Mouse (Mus musculus): Measurements from ENCODE around the gene Spns2. TPM values are rescaled to one million over a fixed set of nuclear protein-coding genes. Genes with fewer than 3 reads are reported as not detected.

Gene Spns2
- polyA plus RNA-seq, 2 experiments = 3.8 to 8.6 TPM

DNA sequence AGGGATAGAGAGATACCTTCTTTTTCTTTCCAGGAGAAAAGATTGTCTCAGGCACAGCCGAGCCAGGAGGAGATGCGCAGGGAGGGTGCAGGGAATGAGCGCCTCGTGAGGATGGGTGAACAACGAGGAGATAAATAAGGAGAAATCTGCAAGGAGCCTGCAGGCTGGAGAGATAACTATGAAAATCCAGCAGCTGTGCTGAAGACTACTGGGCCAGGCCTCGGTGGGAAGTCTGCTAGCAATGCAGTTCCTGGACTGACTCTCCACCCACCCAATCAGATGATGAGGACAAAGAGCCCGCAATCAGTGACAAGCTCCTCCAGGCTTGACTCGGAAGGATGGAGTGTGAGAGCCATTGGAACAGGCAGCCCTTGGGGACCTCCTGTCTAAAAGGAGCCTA, 12.5 kb upstream of the Spns2 start:
- WGBS (ENCODE audit: insufficient replicate concordance) = 44% methylated on average over 8 of the region's 8 CpGs
- no peaks in the 10 kb centered on the region for H3K27me3 ChIP-seq (ENCODE audit: control insufficient read depth, insufficient read depth, low read length)
- H3K36me3 ChIP-seq (replicated peaks; ENCODE audit: control insufficient read depth, insufficient read depth, low read depth) = no peaks in the 10 kb centered on the region
- no peak overlapping the region for H3K9ac ChIP-seq (replicated peaks)
- no peaks in the 10 kb centered on the region for H3K9me3 ChIP-seq (ENCODE audit: control insufficient read depth, low read length)
- DNase-seq (ENCODE audit: low read depth in 3 of 3, low spot score in 3 of 3) = no peak
- H3K4me2 ChIP-seq (ENCODE audit: low read depth) = no peak overlapping the region
- TF ChIP-seq EP300 (IDR thresholded peaks at IDR 0.05; ENCODE audit: low read depth) (no peak), CTCF (IDR thresholded peaks at IDR 0.05; ENCODE audit: low read depth) (no peak)
- no peak overlapping the region for H3K27ac ChIP-seq
- H3K4me3 ChIP-seq (ENCODE audit: insufficient read depth in 1 of 2, low read depth in 2 of 2, low read length in 2 of 2) = no peak overlapping the region
- no peak for ATAC-seq (ENCODE audit: insufficient read depth)
- no peaks in the 10 kb centered on the region for H3K4me1 ChIP-seq (replicated peaks; ENCODE audit: control insufficient read depth in 2 of 2, insufficient read depth in 2 of 2, low read length in 1 of 2)

DNA sequence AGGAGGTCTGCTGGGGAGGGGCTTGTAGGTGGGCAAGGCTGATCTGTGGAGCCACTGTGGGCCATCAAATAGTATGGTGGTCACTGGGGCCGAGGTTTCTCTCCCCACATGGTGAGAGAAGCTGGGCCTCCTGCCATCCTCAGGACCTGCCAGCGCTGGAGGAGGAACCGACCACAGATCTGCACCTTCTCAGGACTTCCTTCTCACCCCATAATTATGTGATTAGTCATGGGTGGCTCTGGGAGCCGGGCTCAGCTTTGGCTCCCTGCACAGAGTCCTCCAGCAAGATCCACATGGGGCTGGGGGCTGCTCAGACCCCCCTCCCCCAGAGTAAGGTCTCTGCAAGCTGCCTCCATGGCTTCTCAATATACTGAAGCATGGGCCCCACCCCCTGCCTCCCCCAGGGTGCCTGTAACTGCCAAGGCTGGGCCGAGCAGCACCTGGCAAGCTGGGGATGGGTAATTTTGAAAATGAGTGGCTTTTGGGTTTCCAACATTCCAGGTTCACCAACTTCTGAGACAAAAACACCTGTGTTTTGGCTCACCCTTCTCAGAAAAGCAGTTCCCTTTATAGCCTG, 11.8 kb upstream of the Spns2 start:
- H3K27me3 ChIP-seq (ENCODE audit: control insufficient read depth, insufficient read depth, low read length) = no peaks in the 10 kb centered on the region
- TF ChIP-seq EP300 (IDR thresholded peaks at IDR 0.05; ENCODE audit: low read depth) (no peak), CTCF (IDR thresholded peaks at IDR 0.05; ENCODE audit: low read depth) (no peak)
- H3K4me1 ChIP-seq (replicated peaks; ENCODE audit: control insufficient read depth in 2 of 2, insufficient read depth in 2 of 2, low read length in 1 of 2) = no peaks in the 10 kb centered on the region; a peak in 1 of 4 replicates
- H3K27ac ChIP-seq = no peak overlapping the region
- H3K4me2 ChIP-seq (ENCODE audit: low read depth) = no peak overlapping the region
- WGBS (ENCODE audit: insufficient replicate concordance) = 23% methylated on average over 5 of the region's 5 CpGs
- no peaks in the 10 kb centered on the region for H3K9me3 ChIP-seq (ENCODE audit: control insufficient read depth, low read length)
- H3K4me3 ChIP-seq (ENCODE audit: insufficient read depth in 1 of 2, low read depth in 2 of 2, low read length in 2 of 2) = no peak overlapping the region
- ATAC-seq (ENCODE audit: insufficient read depth) = no peak
- no peak for DNase-seq (ENCODE audit: low read depth in 3 of 3, low spot score in 3 of 3)
- H3K9ac ChIP-seq (replicated peaks) = no peak overlapping the region
- no peaks in the 10 kb centered on the region for H3K36me3 ChIP-seq (replicated peaks; ENCODE audit: control insufficient read depth, insufficient read depth, low read depth)

DNA sequence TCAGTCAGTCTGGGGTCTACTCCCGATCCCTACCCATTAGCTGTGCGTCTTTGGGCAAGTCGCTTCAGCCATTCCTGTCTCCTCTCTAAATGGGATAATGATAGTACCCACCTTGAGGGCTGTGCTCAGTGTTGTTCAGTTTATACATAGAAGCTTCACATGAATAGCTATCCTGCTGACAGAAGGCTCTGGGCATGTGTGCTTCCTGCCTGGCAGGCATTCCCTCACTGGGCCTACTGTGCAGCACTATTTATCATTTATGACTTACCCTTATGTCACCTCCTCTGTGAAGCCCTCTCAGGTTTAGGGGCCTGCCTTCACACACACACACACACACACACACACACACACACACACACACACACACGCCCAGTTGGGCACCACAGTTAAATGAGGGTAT, 10.4 kb upstream of the Spns2 start:
- DNase-seq (ENCODE audit: low read depth in 3 of 3, low spot score in 3 of 3) (no peak), ATAC-seq (ENCODE audit: insufficient read depth) (no peak)
- Histone ChIP-seq H3K4me3 (ENCODE audit: insufficient read depth in 1 of 2, low read depth in 2 of 2, low read length in 2 of 2) (no peak overlapping the region), H3K27ac (no peak overlapping the region), H3K4me2 (ENCODE audit: low read depth) (no peak overlapping the region), H3K9me3 (ENCODE audit: control insufficient read depth, low read length) (no peaks in the 10 kb centered on the region), H3K36me3 (replicated peaks; ENCODE audit: control insufficient read depth, insufficient read depth, low read depth) (no peaks in the 10 kb centered on the region), H3K27me3 (ENCODE audit: control insufficient read depth, insufficient read depth, low read length) (no peaks in the 10 kb centered on the region), H3K4me1 (replicated peaks; ENCODE audit: control insufficient read depth in 2 of 2, insufficient read depth in 2 of 2, low read length in 1 of 2) (no peaks in the 10 kb centered on the region; a peak in 1 of 4 replicates), H3K9ac (replicated peaks) (no peak overlapping the region)
- TF ChIP-seq CTCF (IDR thresholded peaks at IDR 0.05; ENCODE audit: low read depth) (no peak), EP300 (IDR thresholded peaks at IDR 0.05; ENCODE audit: low read depth) (no peak)
- 78% methylated on average over 4 of the region's 4 CpGs for WGBS (ENCODE audit: insufficient replicate concordance)

DNA sequence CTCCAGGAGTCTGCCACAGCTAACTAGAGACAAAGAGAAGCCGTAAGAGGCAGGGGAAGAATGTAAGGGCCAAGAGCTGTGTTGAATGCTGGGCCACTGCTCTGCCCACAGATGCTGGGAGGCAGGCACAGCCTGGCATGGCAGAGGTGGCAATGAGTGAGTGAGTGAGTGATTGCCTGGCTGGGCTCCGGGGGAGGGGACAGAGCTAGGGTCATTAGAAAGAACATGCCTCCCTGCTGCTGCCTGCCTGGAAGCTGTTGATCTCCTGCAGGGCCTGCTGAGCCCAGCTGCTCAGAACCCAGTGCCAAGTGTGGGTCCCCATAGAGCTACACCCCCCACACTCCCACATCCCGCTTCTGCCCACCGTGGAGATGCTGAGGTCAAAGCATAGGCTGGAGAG, 7.7 kb upstream of the Spns2 start:
- Histone ChIP-seq H3K4me1 (replicated peaks; ENCODE audit: control insufficient read depth in 2 of 2, insufficient read depth in 2 of 2, low read length in 1 of 2) (no peaks in the 10 kb centered on the region; a peak in 1 of 4 replicates), H3K4me3 (ENCODE audit: insufficient read depth in 1 of 2, low read depth in 2 of 2, low read length in 2 of 2) (no peak overlapping the region), H3K27me3 (ENCODE audit: control insufficient read depth, insufficient read depth, low read length) (no peaks in the 10 kb centered on the region), H3K9me3 (ENCODE audit: control insufficient read depth, low read length) (no peaks in the 10 kb centered on the region), H3K36me3 (replicated peaks; ENCODE audit: control insufficient read depth, insufficient read depth, low read depth) (no peaks in the 10 kb centered on the region), H3K4me2 (ENCODE audit: low read depth) (no peak overlapping the region), H3K9ac (replicated peaks) (no peak overlapping the region), H3K27ac (no peak overlapping the region)
- WGBS (ENCODE audit: insufficient replicate concordance) = 47% methylated on average over 4 of the region's 4 CpGs
- TF ChIP-seq EP300 (IDR thresholded peaks at IDR 0.05; ENCODE audit: low read depth) (no peak), CTCF (IDR thresholded peaks at IDR 0.05; ENCODE audit: low read depth) (no peak)
- no peak for ATAC-seq (ENCODE audit: insufficient read depth)
- DNase-seq (ENCODE audit: low read depth in 3 of 3, low spot score in 3 of 3) = no peak

DNA sequence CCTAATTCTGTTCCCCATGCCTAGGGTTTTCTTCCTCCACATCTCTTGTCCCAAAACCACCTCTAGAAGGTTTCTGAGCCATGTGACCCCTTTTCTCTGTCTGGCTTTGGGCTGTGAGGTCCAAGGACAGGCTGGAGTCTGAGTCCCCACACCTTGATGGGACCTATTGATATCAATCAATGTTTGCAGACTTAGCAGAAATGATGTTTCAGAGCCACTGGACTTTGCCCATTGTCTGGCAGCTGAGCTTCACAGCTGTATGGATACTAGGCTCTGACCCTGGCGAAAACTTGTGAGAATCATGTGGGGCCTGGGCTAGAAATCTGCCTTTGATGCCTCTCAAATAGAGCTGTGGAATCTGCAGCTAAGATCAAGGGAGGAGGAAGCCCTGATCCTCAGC, 7.1 kb upstream of the Spns2 start:
- H3K27me3 ChIP-seq (ENCODE audit: control insufficient read depth, insufficient read depth, low read length) = no peaks in the 10 kb centered on the region
- no peak overlapping the region for H3K4me3 ChIP-seq (ENCODE audit: insufficient read depth in 1 of 2, low read depth in 2 of 2, low read length in 2 of 2)
- H3K9me3 ChIP-seq (ENCODE audit: control insufficient read depth, low read length) = no peaks in the 10 kb centered on the region
- no peak for TF ChIP-seq EP300 (IDR thresholded peaks at IDR 0.05; ENCODE audit: low read depth)
- no peak for TF ChIP-seq CTCF (IDR thresholded peaks at IDR 0.05; ENCODE audit: low read depth)
- H3K4me2 ChIP-seq (ENCODE audit: low read depth) = no peak overlapping the region
- 52% methylated on average over 1 of the region's 1 CpGs for WGBS (ENCODE audit: insufficient replicate concordance)
- H3K4me1 ChIP-seq (replicated peaks; ENCODE audit: control insufficient read depth in 2 of 2, insufficient read depth in 2 of 2, low read length in 1 of 2) = no peaks in the 10 kb centered on the region; a peak in 1 of 4 replicates
- H3K27ac ChIP-seq = no peak overlapping the region
- H3K36me3 ChIP-seq (replicated peaks; ENCODE audit: control insufficient read depth, insufficient read depth, low read depth) = no peaks in the 10 kb centered on the region
- ATAC-seq (ENCODE audit: insufficient read depth) (no peak), DNase-seq (ENCODE audit: low read depth in 3 of 3, low spot score in 3 of 3) (no peak)
- no peak overlapping the region for H3K9ac ChIP-seq (replicated peaks)

All from liver, embryonic 14.5 days (tissue).